Mouse (Mus musculus) lung, embryonic 14.5 days (tissue): ENCODE measurements around the gene C7. TPM values are rescaled to one million over a fixed set of nuclear protein-coding genes. Genes with fewer than 3 reads are reported as not detected.
A peak's percentile ranks its signal among the peaks of the same experiment; 100 is the strongest.

Experiments
- ATAC-seq: fragments of 200-750 bp; cut with Nextera tagmentation; 2 replicates; pipeline ENCODE4 v1.8.0; 2017; ENCODE audit warnings: mild to moderate bottlenecking, moderate TSS enrichment, moderate library complexity; ENCODE audit not compliant: insufficient read depth
- DNase-seq: peaks from one replicate; pipeline ENCODE4 v3.0.0-alpha.2; 2015
- H3K27ac ChIP-seq: fragments of 300-500 bp; sonication (generic); 2 replicates; pipeline ENCODE4 v1.5.1; 2014; ENCODE audit warnings: low read depth, mild to moderate bottlenecking, moderate library complexity
- H3K27me3 ChIP-seq: fragments of 300-500 bp; sonication (generic); 2 replicates; pipeline ENCODE4 v1.6.1; 2014; ENCODE audit warnings: low read length, control low read depth; ENCODE audit not compliant: insufficient read depth
- H3K36me3 ChIP-seq: fragments of 300-500 bp; sonication (generic); 2 replicates; pipeline ENCODE4 v1.6.1; 2014; ENCODE audit warnings: control low read depth; ENCODE audit not compliant: insufficient read depth
- H3K4me1 ChIP-seq: fragments of 300-500 bp; sonication (generic); 2 replicates; pipeline ENCODE4 v1.6.1; 2014; ENCODE audit warnings: antibody characterized with exemption, control low read depth; ENCODE audit not compliant: insufficient read depth
- H3K4me2 ChIP-seq: fragments of 300-500 bp; sonication (generic); 2 replicates; pipeline ENCODE4 v1.6.1; 2014; ENCODE audit warnings: mild to moderate bottlenecking
- H3K4me3 ChIP-seq: fragments of 300-500 bp; sonication (generic); 2 replicates; pipeline ENCODE4 v1.5.1; 2014; ENCODE audit warnings: low read depth, low read length
- H3K9ac ChIP-seq: fragments of 300-500 bp; sonication (generic); 2 replicates; pipeline ENCODE4 v1.6.1; 2014
- H3K9me3 ChIP-seq: fragments of 300-500 bp; sonication (generic); 2 replicates; pipeline ENCODE4 v1.6.1; 2016; ENCODE audit warnings: low read depth, low read length, control low read depth
- CTCF ChIP-seq: IDR thresholded peaks from 2 replicates; pipeline ENCODE4 v1.5.1; 2016; ENCODE audit warnings: antibody characterized with exemption, low read depth
- WGBS: fragments of 180-500 bp; shearing (Covaris S2); extraction: QIAGEN DNeasy Blood & Tissue Kit; methylation state at CpG from one replicate; pipeline ENCODE4 v1.1.7; 2014; 5-methylcytosine and 5-hydroxymethylcytosine counted together
- polyA plus RNA-seq: library from polyadenylated mRNA; unstranded; fragments of >200 nt; fragmentation: Nextera tagmentation; extraction: Ambion mirVana; gene quantifications from 2 replicates; pipeline ENCODE4 v1.2.1, GENCODE M21; 2014

C7 gene
- polyA plus RNA-seq, 1 experiment from 2014 or later = 0.34 TPM

- no peak for DNase-seq
- H3K4me3 ChIP-seq = no peak overlapping the region
- no peak overlapping the region for H3K27ac ChIP-seq
- no peaks in the 10 kb centered on the region for H3K27me3 ChIP-seq
- no peaks in the 10 kb centered on the region for H3K9me3 ChIP-seq
- no peaks in the 10 kb centered on the region for H3K36me3 ChIP-seq
- no peak for TF ChIP-seq CTCF
- H3K9ac ChIP-seq = no peak overlapping the region
- H3K4me2 ChIP-seq = no peak overlapping the region
- 85% methylated on average over 1 of the region's 1 CpGs for WGBS
- no peaks in the 10 kb centered on the region for H3K4me1 ChIP-seq
- no peak for ATAC-seq
Measured at GRCm38 (mm10) chr15:5097376-5097775, 33.8 kb upstream of the C7 start.

GRCm38 (mm10) chr15:5095534-5096301, 32.2 kb upstream of the C7 start:
- Histone ChIP-seq H3K27me3 (no peaks in the 10 kb centered on the region), H3K4me2 (no peak overlapping the region), H3K27ac (no peak overlapping the region), H3K4me1 (no peaks in the 10 kb centered on the region), H3K9me3 (no peaks in the 10 kb centered on the region), H3K4me3 (no peak overlapping the region), H3K9ac (no peak overlapping the region), H3K36me3 (no peaks in the 10 kb centered on the region)
- DNase-seq (no peak), ATAC-seq (no peak)
- TF ChIP-seq CTCF = no peak
- 79% methylated on average over 11 of the region's 11 CpGs for WGBS

- no peak overlapping the region for H3K4me3 ChIP-seq
- WGBS = 88% methylated on average over 10 of the region's 10 CpGs
- no peak overlapping the region for H3K9ac ChIP-seq
- no peaks in the 10 kb centered on the region for H3K4me1 ChIP-seq
- no peak for DNase-seq
- H3K9me3 ChIP-seq = no peaks in the 10 kb centered on the region
- H3K36me3 ChIP-seq = no peaks in the 10 kb centered on the region
- H3K27ac ChIP-seq = no peak overlapping the region
- no peaks in the 10 kb centered on the region for H3K27me3 ChIP-seq
- H3K4me2 ChIP-seq = no peak overlapping the region
- no peak for ATAC-seq
- TF ChIP-seq CTCF = no peak
Measured at GRCm38 (mm10) chr15:5090131-5090530, 26.6 kb upstream of the C7 start.

DNA sequence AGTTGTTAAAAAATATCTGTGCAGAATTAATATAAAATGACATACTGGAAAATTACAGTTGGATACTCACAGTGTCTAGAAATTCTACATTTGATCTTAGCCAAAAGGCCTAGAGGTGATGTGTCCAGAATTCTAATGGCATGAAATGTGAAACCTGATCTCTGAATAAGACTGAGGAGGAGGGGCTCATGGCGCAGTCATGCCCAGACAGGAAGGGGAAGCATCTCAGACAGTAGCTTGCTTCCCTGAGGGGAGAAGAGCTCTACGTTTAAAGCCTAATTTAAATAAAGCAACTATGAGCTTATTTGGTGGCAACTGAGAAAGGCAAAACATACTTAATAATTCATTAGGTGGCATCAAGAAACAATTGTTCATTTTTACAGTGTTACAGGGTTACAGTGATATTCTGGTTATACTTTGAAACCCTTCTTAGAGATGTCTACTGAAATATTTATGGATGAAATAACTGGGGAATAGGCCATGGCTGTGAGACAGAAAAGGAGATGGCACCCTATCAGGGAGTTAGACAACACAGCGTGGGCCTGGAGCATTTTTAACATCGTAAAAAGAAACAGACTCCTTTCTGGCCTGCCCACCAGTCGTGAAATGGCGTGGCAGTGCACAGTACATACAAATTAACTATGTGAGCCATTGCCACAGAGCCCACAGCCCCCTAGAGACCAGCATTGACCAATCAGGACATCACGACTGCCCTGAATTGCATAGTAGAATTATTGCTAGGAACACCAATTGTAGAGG, 25.5 kb upstream of the C7 start:
- Histone ChIP-seq H3K27me3 (no peaks in the 10 kb centered on the region), H3K36me3 (no peaks in the 10 kb centered on the region), H3K4me2 (no peak overlapping the region), H3K9me3 (no peaks in the 10 kb centered on the region), H3K9ac (no peak overlapping the region), H3K27ac (no peak overlapping the region), H3K4me1 (no peaks in the 10 kb centered on the region), H3K4me3 (no peak overlapping the region)
- 69% methylated on average over 7 of the region's 7 CpGs for WGBS
- TF ChIP-seq CTCF = no peak
- DNase-seq (peak; percentile 42), ATAC-seq (peak; percentile 78)

DNA sequence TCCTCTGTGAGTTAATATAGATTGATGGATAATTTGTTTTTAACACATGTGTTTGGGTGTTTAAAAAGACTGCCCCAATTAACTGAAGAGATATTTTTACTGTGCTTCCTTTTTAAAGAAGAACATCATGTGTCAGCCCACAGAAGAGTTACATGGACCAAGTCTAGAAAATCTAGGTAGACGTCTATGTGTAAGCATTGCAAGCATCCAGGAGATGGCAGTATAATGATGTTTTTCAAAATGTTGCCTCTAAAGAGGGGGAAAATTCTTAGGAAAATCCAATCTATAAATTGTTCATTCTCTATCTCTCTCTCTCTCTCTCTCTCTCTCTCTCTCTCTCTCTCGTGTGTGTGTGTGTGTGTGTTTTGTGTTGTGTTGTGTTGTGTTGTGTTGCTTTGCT, 22.6 kb upstream of the C7 start:
- peak; percentile 53 for TF ChIP-seq CTCF
- Histone ChIP-seq H3K9me3 (no peaks in the 10 kb centered on the region), H3K4me2 (no peak overlapping the region), H3K27ac (no peak overlapping the region), H3K4me3 (no peak overlapping the region), H3K4me1 (no peaks in the 10 kb centered on the region), H3K9ac (no peak overlapping the region), H3K27me3 (no peaks in the 10 kb centered on the region), H3K36me3 (no peaks in the 10 kb centered on the region)
- ATAC-seq (peak; percentile 38; the same call in 1 of the 2 replicates), DNase-seq (peak; percentile 73)
- WGBS = 0% methylated on average over 2 of the region's 2 CpGs

DNA sequence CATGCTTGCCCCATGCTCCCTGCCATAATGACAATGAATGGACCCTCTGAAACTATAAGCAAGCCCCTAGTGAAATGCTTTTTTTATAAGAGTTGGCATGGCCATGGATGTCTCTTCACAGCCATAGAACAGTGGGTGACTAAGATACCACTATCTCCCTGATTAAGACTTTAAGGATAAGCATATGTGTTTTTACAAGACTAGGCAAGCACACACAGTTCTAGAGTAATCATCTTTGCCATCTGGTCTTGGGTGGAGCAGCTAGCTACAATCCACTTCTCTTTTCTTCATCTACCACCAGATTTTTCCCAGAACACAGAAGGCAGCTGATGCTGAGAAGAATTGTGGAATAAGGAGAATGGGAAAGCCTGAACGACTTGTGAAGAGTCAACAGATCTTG, 17.7 kb upstream of the C7 start:
- no peak overlapping the region for H3K4me2 ChIP-seq
- H3K4me3 ChIP-seq = no peak overlapping the region
- DNase-seq (no peak), ATAC-seq (no peak)
- 54% methylated on average over 1 of the region's 1 CpGs for WGBS
- H3K9ac ChIP-seq = no peak overlapping the region
- TF ChIP-seq CTCF = no peak
- no peaks in the 10 kb centered on the region for H3K9me3 ChIP-seq
- H3K36me3 ChIP-seq = no peaks in the 10 kb centered on the region
- H3K27ac ChIP-seq = no peak overlapping the region
- no peaks in the 10 kb centered on the region for H3K4me1 ChIP-seq
- no peaks in the 10 kb centered on the region for H3K27me3 ChIP-seq

DNA sequence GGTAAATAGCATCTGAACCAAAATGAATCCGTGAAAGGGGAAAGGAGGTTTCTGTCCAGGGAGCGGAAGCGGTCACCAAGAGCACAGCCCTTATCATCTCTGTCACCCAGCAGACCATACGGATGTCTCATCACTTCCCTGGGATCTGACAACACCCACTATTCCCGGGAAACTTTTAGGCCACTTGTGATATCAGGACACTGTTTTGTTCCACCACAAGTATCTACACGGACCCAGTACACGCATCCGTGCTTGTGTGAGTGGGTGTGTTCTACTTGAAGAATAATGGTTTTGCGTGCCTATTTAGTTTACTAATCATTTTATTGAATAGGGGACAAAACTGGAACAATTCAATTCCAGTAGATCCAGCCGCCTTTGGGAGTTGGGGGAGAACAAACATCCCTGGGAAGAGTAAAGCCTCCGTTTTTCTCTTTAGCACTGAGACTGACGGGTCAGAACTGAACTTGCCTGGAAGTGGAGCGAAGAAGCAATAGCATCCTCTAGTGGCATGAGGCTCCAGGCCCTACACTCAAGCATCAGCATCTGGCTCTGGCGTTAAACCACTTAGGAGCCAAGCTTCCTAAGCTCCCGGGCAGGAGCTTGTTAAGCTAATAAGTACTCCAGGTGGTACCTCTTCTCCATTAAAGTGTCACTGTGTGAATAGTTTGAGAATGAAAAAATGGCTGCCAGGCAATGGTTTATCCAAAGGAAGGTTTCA, 5.4 kb upstream of the C7 start:
- no peaks in the 10 kb centered on the region for H3K27me3 ChIP-seq
- no peaks in the 10 kb centered on the region for H3K4me1 ChIP-seq
- no peak overlapping the region for H3K4me2 ChIP-seq
- peak; percentile 56; the same call in 1 of the 2 replicates for ATAC-seq
- peak; percentile 75 for DNase-seq
- 41% methylated on average over 15 of the region's 15 CpGs for WGBS
- no peak overlapping the region for H3K27ac ChIP-seq
- no peak overlapping the region for H3K4me3 ChIP-seq
- no peak overlapping the region for H3K9ac ChIP-seq
- H3K36me3 ChIP-seq = no peaks in the 10 kb centered on the region
- TF ChIP-seq CTCF = peak; percentile 75
- H3K9me3 ChIP-seq = no peaks in the 10 kb centered on the region
